Mouse (Mus musculus) CH12.LX (cell line): Measurements from ENCODE around the gene Mta1. TPM values are rescaled to one million over a fixed set of nuclear protein-coding genes. Genes with fewer than 3 reads are reported as not detected.

ENCODE experiments used
- DNase-seq: peaks from one replicate; pipeline ENCODE4 v3.0.0-alpha.2; 2013; ENCODE audit errors: extremely low read depth
- H3K27ac ChIP-seq: 2 replicates; pipeline ENCODE4 v1.5.1; 2012; ENCODE audit warnings: low read depth, mild to moderate bottlenecking, control low read depth, moderate library complexity; ENCODE audit not compliant: insufficient read depth
- H3K27me3 ChIP-seq: replicated peaks from 2 replicates; pipeline ENCODE3; 2012; ENCODE audit warnings: inconsistent platforms
- H3K36me3 ChIP-seq, 2 experiments: replicated peaks in 1 of 2; 2 replicates each; pipeline versions ENCODE3 to v1.6.1; 2012; ENCODE audit warnings: inconsistent platforms in 1 of 2, low read length in 1 of 2, mild to moderate bottlenecking in 1 of 2, mixed read lengths in 1 of 2, moderate library complexity in 1 of 2; ENCODE audit not compliant: control insufficient read depth in 1 of 2, insufficient read depth in 1 of 2
- H3K4me1 ChIP-seq, 2 experiments: 2 replicates each; pipeline ENCODE4 v1.6.1; 2012; ENCODE audit warnings: inconsistent platforms in 1 of 2, moderate library complexity in 1 of 2; ENCODE audit not compliant: insufficient read depth in 2 of 2, control insufficient read depth in 1 of 2
- H3K4me2 ChIP-seq: 2 replicates; pipeline ENCODE4 v1.6.1; 2012; ENCODE audit warnings: low read depth, mild to moderate bottlenecking, control low read depth; ENCODE audit not compliant: poor library complexity, insufficient read depth, severe bottlenecking
- H3K4me3 ChIP-seq, 3 experiments: fragments of 150-350 bp in 1 of 3; sonication (generic) in 1 of 3; replicated peaks in 1 of 3; 2 replicates each; pipeline versions ENCODE3 to v1.5.1; 2011 to 2012; ENCODE audit warnings: low read depth in 2 of 3, low read length in 2 of 3, mild to moderate bottlenecking in 2 of 3, moderate library complexity in 2 of 3, control low read depth in 1 of 3, improper control_type of control experiment in 1 of 3, inconsistent platforms in 1 of 3, mixed read lengths in 1 of 3; ENCODE audit not compliant: poor library complexity in 1 of 3
- H3K79me2 ChIP-seq: replicated peaks from 2 replicates; pipeline ENCODE4 v1.6.1; 2012; ENCODE audit warnings: mild to moderate bottlenecking, moderate library complexity; ENCODE audit not compliant: control insufficient read depth, poor library complexity, insufficient read depth, severe bottlenecking; ENCODE audit errors: extremely low read depth
- H3K9ac ChIP-seq: 2 replicates; pipeline ENCODE4 v1.6.1; 2012; ENCODE audit warnings: low read depth, mild to moderate bottlenecking, control low read depth, moderate library complexity; ENCODE audit not compliant: insufficient read depth
- H3K9me3 ChIP-seq: replicated peaks from 2 replicates; pipeline ENCODE3; 2012; ENCODE audit warnings: low read length, inconsistent platforms, mixed read lengths
- BHLHE40 ChIP-seq: IDR thresholded peaks from 2 replicates; pipeline ENCODE4 v1.6.1; 2011; ENCODE audit warnings: mild to moderate bottlenecking, low read depth, low read length, improper control_type of control experiment
- CHD1 ChIP-seq: IDR thresholded peaks from 2 replicates; pipeline ENCODE4 v1.6.1; 2012; ENCODE audit warnings: low read depth, low read length, improper control_type of control experiment, inconsistent platforms
- CHD2 ChIP-seq: IDR thresholded peaks from 2 replicates; pipeline ENCODE4 v1.6.1; 2011; ENCODE audit warnings: low read length, improper control_type of control experiment
- E2F4 ChIP-seq: IDR thresholded peaks from 2 replicates; pipeline ENCODE4 v1.6.1; 2011; ENCODE audit warnings: low read depth, low read length, improper control_type of control experiment; ENCODE audit not compliant: insufficient replicate concordance
- EP300 ChIP-seq: IDR thresholded peaks from 2 replicates; pipeline ENCODE4 v1.6.1; 2011; ENCODE audit warnings: low read length, improper control_type of control experiment
- GABPA ChIP-seq: IDR thresholded peaks from 2 replicates; pipeline ENCODE4 v1.6.1; 2012; ENCODE audit warnings: low read depth, low read length, improper control_type of control experiment, inconsistent platforms; ENCODE audit not compliant: insufficient replicate concordance
- HCFC1 ChIP-seq: IDR thresholded peaks from 2 replicates; pipeline ENCODE4 v1.6.1; 2012; ENCODE audit warnings: low read depth, mild to moderate bottlenecking, inconsistent platforms, low read length, improper control_type of control experiment
- KAT2A ChIP-seq: IDR thresholded peaks from 2 replicates; pipeline ENCODE4 v1.6.1; 2012; ENCODE audit warnings: low read length, improper control_type of control experiment, inconsistent platforms; ENCODE audit not compliant: insufficient replicate concordance
- MAZ ChIP-seq: IDR thresholded peaks from 2 replicates; pipeline ENCODE4 v1.6.1; 2012; ENCODE audit warnings: low read depth, mild to moderate bottlenecking, inconsistent platforms, low read length, improper control_type of control experiment, moderate library complexity
- MEF2A ChIP-seq: IDR thresholded peaks from 2 replicates; pipeline ENCODE4 v1.6.1; 2014; ENCODE audit warnings: low read depth, mild to moderate bottlenecking, inconsistent platforms, low read length, improper control_type of control experiment, borderline replicate concordance
- MXI1 ChIP-seq: IDR thresholded peaks from 2 replicates; pipeline ENCODE4 v1.6.1; 2011; ENCODE audit warnings: mild to moderate bottlenecking, low read depth, low read length, improper control_type of control experiment
- MYC ChIP-seq: IDR thresholded peaks from 2 replicates; pipeline ENCODE4 v1.6.1; 2011; ENCODE audit warnings: low read depth, mild to moderate bottlenecking, improper control_type of control experiment, low read length
- RAD21 ChIP-seq: IDR thresholded peaks from 2 replicates; pipeline ENCODE4 v1.6.1; 2011; ENCODE audit warnings: low read depth, mild to moderate bottlenecking, low read length, improper control_type of control experiment, moderate library complexity
- TBP ChIP-seq: conservative IDR thresholded peaks from 2 replicates; pipeline ENCODE4 v1.6.1; 2011; ENCODE audit warnings: low read depth, low read length, improper control_type of control experiment
- USF1 ChIP-seq: IDR thresholded peaks from 2 replicates; pipeline ENCODE4 v1.6.1; 2014; ENCODE audit warnings: low read depth, mild to moderate bottlenecking, inconsistent platforms, low read length, improper control_type of control experiment
- USF2 ChIP-seq: conservative IDR thresholded peaks from 2 replicates; pipeline ENCODE4 v1.6.1; 2011; ENCODE audit warnings: low read depth, low read length, improper control_type of control experiment
- ZC3H11A ChIP-seq: IDR thresholded peaks from 2 replicates; pipeline ENCODE4 v1.6.1; 2012; ENCODE audit warnings: low read depth, mild to moderate bottlenecking, inconsistent platforms, low read length, improper control_type of control experiment
- ZMIZ1 ChIP-seq: IDR thresholded peaks from 2 replicates; pipeline ENCODE4 v1.6.1; 2012; ENCODE audit warnings: low read depth, mild to moderate bottlenecking, inconsistent platforms, low read length, improper control_type of control experiment
- dilution Hi-C: fragments of 300-500 bp; cut with MboI; formaldehyde crosslinking; loops from 2 replicates; pipeline ENCODE4 v1.14.3; 2020; ENCODE audit warnings: low sequenced_read_pairs; ENCODE audit not compliant: extremely low pct_unique_long_range_greater_than_20kb, extremely low pct_ligation_motif_present
- in situ Hi-C: fragments of 300-500 bp; cut with MboI; formaldehyde crosslinking; loops from 3 replicates; pipeline ENCODE4 v1.14.3; 2019; ENCODE audit warnings: low sequenced_read_pairs, low pct_ligation_motif_present, low pct_unique_long_range_greater_than_20kb, mixed read lengths
- polyA plus RNA-seq: library from polyadenylated mRNA; unstranded; fragments of >175 nt; gene quantifications from 2 replicates; pipeline ENCODE4 v1.2.1, GENCODE M21; 2012; ENCODE audit warnings: low read depth; ENCODE audit not compliant: insufficient read length
- total RNA-seq, 2 experiments: library from RNA; depleted of rRNA; stranded (reverse); fragments of 300-350 nt in 1 of 2; fragments of >200 nt in 1 of 2; gene quantifications; 2 replicates each; pipeline ENCODE4 v1.2.3; 2012 to 2014

Gene Mta1
- total and polyA plus RNA-seq, 3 experiments = 11.5 to 76.7 (median 39.4) TPM

GRCm38 (mm10) chr12:113131601-113132000 lies 33.5 kb downstream of the Mta1 start:
- H3K4me1 ChIP-seq = no peaks in the 10 kb centered on the region
- no peak for DNase-seq
- H3K27ac ChIP-seq = no peak overlapping the region
- H3K36me3 ChIP-seq = peaks cover 99 to 100% of the 10 kb centered on the region in 2 experiments
- in situ Hi-C loops (no loop called here), dilution Hi-C loops (no loop called here)
- H3K9ac ChIP-seq = no peak overlapping the region
- H3K9me3 ChIP-seq = no peaks in the 10 kb centered on the region
- no peak for TF ChIP-seq USF1
- no peak for TF ChIP-seq BHLHE40
- no peak for TF ChIP-seq GABPA
- no peak for TF ChIP-seq CHD2
- TF ChIP-seq TBP = no peak
- TF ChIP-seq RAD21 = no peak
- no peak for TF ChIP-seq MEF2A
- no peak for TF ChIP-seq ZMIZ1
- TF ChIP-seq KAT2A = no peak
- no peak for TF ChIP-seq MXI1
- TF ChIP-seq ZC3H11A = no peak
- no peak for TF ChIP-seq HCFC1
- no peak for TF ChIP-seq EP300
- no peak for TF ChIP-seq MYC
- TF ChIP-seq USF2 = no peak
- no peak for TF ChIP-seq CHD1
- H3K4me3 ChIP-seq = no peak overlapping the region
- no peaks in the 10 kb centered on the region for H3K79me2 ChIP-seq
- no peak overlapping the region for H3K4me2 ChIP-seq
- H3K27me3 ChIP-seq = no peaks in the 10 kb centered on the region

DNA sequence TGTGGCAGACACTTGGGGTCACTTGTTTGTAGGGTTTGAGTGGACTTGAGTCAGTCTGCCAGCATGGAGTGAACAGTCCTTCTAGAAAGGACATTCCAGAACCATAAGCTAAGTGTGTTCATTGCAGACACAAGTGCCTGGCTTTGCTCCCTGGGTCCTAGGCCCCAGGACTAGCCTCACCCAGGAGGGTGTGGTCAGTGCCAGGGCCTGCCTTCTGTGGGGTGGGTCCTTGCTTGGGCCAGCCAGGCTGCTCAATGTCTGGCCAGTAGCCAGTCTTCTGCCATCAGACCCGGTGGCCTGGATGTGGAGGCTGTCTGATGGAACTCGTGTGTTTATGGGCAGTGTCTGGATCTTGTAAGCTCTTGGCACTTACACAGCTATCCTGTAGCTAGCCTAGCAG lies 34.5 kb downstream of the Mta1 start:
- in situ Hi-C loops = no loop called here
- TF ChIP-seq HCFC1 (no peak), E2F4 (no peak), MAZ (no peak), MEF2A (no peak)
- DNase-seq = no peak
- no peaks in the 10 kb centered on the region for H3K27me3 ChIP-seq
- dilution Hi-C loops = no loop called here
- no peak overlapping the region for H3K9ac ChIP-seq
- peaks cover 95 to 100% of the 10 kb centered on the region in 2 experiments for H3K36me3 ChIP-seq
- no peaks in the 10 kb centered on the region for H3K4me1 ChIP-seq
- no peaks in the 10 kb centered on the region for H3K79me2 ChIP-seq
- no peak overlapping the region for H3K4me2 ChIP-seq
- no peak overlapping the region for H3K4me3 ChIP-seq
- H3K9me3 ChIP-seq = no peaks in the 10 kb centered on the region
- no peak overlapping the region for H3K27ac ChIP-seq
